Mouse (Mus musculus): Measurements from ENCODE around the gene Snx6. TPM values are rescaled to one million over a fixed set of nuclear protein-coding genes. Genes with fewer than 3 reads are reported as not detected.
A peak's percentile ranks its signal among the peaks of the same experiment; 100 is the strongest.

Snx6 gene
- total and polyA plus RNA-seq, 3 experiments = 67.3 to 155 (median 85.8) TPM

DNA sequence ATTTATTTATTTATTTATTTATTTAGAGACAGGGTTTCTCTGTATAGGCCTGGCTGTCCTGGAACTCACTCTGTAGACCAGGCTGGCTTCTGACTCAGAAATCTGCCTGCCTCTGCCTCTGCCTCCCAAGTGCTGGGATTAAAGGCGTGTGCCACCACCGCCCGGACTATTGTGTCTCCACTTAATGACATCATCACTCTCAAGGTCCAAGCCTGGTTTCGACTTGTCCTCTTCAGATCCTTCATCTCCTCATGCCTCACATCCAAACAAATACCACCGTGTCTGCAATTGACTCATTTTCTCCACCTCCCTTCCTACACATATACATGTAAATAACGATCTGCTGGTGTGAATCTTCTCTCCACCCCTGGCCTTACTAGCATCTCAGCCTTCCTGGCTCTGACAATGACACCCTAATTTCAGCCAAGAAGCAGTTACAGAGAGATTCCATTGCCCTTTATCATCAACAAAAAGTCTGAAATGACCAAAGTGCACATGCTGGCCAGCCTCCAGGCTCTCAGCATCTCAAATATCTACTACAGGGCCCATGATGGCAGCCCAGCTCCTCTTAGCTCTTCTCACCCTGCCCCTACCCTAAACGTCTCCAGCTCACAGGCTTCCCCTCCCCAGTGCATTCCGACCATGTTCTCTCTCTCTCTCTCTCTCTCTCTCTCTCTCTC is 1.2 kb upstream of the Snx6 start:
- dilution Hi-C loops (cut with MboI; ENCODE audit: extremely low pct_ligation_motif_present, extremely low pct_unique_long_range_greater_than_20kb, low sequenced_read_pairs) = no loop called here
- peaks cover 7 to 17% of the 10 kb centered on the region in 2 experiments for H3K4me1 ChIP-seq (ENCODE audit: control insufficient read depth in 1 of 2, insufficient read depth in 2 of 2)
- H3K4me3 ChIP-seq (replicated peaks in 1 of 3; ENCODE audit: low read depth in 2 of 3, low read length in 2 of 3, poor library complexity in 1 of 3) = no peak overlapping the region
- no peaks in the 10 kb centered on the region for H3K27me3 ChIP-seq (replicated peaks)
- H3K27ac ChIP-seq (ENCODE audit: insufficient read depth, low read depth) = no peak overlapping the region
- in situ Hi-C loops (cut with MboI; ENCODE audit: low pct_ligation_motif_present, low pct_unique_long_range_greater_than_20kb, low sequenced_read_pairs) = no loop called here
- no peak overlapping the region for H3K4me2 ChIP-seq (ENCODE audit: insufficient read depth, low read depth, poor library complexity, severe bottlenecking)
- peaks cover 3 to 15% of the 10 kb centered on the region in 2 experiments for H3K36me3 ChIP-seq (replicated peaks in 1 of 2; ENCODE audit: control insufficient read depth in 1 of 2, insufficient read depth in 1 of 2, low read length in 1 of 2)
- TF ChIP-seq SIN3A (IDR thresholded peaks at IDR 0.05; ENCODE audit: low read length) (no peak), JUND (conservative IDR thresholded peaks at IDR 0.05; ENCODE audit: low read depth, low read length) (no peak)
- no peak overlapping the region for H3K9ac ChIP-seq (ENCODE audit: insufficient read depth, low read depth)
- H3K9me3 ChIP-seq (replicated peaks; ENCODE audit: low read length) = no peaks in the 10 kb centered on the region
- no peak for DNase-seq (ENCODE audit: extremely low read depth)
- H3K79me2 ChIP-seq (replicated peaks; ENCODE audit: control insufficient read depth, extremely low read depth, insufficient read depth, poor library complexity, severe bottlenecking) = peaks cover 26% of the 10 kb centered on the region

DNA sequence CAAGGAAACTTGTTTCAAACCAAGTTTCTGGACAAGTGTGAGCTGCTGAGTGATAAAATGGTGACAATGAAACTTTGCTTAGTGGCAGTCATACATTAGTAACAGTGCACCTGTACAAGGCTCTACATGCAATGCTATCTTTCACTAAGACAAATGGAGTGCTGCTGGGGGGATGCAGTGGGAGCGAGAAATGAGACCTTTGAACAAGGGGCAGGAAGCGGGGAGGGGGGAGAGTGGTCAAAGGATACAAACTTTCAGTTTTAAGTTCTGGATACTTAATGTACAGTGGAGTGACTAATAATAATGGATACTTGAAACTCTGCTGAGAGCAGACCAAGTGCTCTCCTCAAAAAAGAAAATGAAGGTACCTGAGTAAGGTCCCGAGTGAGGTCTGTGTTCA is 1.1 kb downstream of the Snx6 start:
- Histone ChIP-seq H3K27ac (ENCODE audit: insufficient read depth, low read depth) (no peak overlapping the region), H3K4me3 (replicated peaks in 1 of 3; ENCODE audit: low read depth in 2 of 3, low read length in 2 of 3, poor library complexity in 1 of 3) (peak overlapping the region; percentile 14 to 96 (median 82)), H3K79me2 (replicated peaks; ENCODE audit: control insufficient read depth, extremely low read depth, insufficient read depth, poor library complexity, severe bottlenecking) (peaks cover 26% of the 10 kb centered on the region), H3K4me1 (ENCODE audit: control insufficient read depth in 1 of 2, insufficient read depth in 2 of 2) (peaks cover 7 to 26% of the 10 kb centered on the region in 2 experiments), H3K36me3 (replicated peaks in 1 of 2; ENCODE audit: control insufficient read depth in 1 of 2, insufficient read depth in 1 of 2, low read length in 1 of 2) (peaks cover 18 to 37% of the 10 kb centered on the region in 2 experiments), H3K4me2 (ENCODE audit: insufficient read depth, low read depth, poor library complexity, severe bottlenecking) (peak overlapping the region; percentile 84), H3K9ac (ENCODE audit: insufficient read depth, low read depth) (peak overlapping the region; percentile 100), H3K9me3 (replicated peaks; ENCODE audit: low read length) (no peaks in the 10 kb centered on the region), H3K27me3 (replicated peaks) (no peaks in the 10 kb centered on the region)
- in situ Hi-C loops (cut with MboI; ENCODE audit: low pct_ligation_motif_present, low pct_unique_long_range_greater_than_20kb, low sequenced_read_pairs) (no loop called here), dilution Hi-C loops (cut with MboI; ENCODE audit: extremely low pct_ligation_motif_present, extremely low pct_unique_long_range_greater_than_20kb, low sequenced_read_pairs) (no loop called here)
- no peak for DNase-seq (ENCODE audit: extremely low read depth)
- TF ChIP-seq SMC3 (IDR thresholded peaks at IDR 0.05; ENCODE audit: low read depth, low read length) (no peak), NELFE (IDR thresholded peaks at IDR 0.05; ENCODE audit: low read depth, low read length) (no peak), JUND (conservative IDR thresholded peaks at IDR 0.05; ENCODE audit: low read depth, low read length) (no peak), MXI1 (IDR thresholded peaks at IDR 0.05; ENCODE audit: low read depth, low read length) (no peak), ELF1 (IDR thresholded peaks at IDR 0.05; ENCODE audit: low read depth, low read length) (no peak), JUN (IDR thresholded peaks at IDR 0.05; ENCODE audit: insufficient read depth, low read depth, low read length) (no peak), ETS1 (conservative IDR thresholded peaks at IDR 0.05; ENCODE audit: low read depth, low read length) (no peak), CHD1 (IDR thresholded peaks at IDR 0.05; ENCODE audit: low read depth, low read length) (no peak), HCFC1 (IDR thresholded peaks at IDR 0.05; ENCODE audit: low read depth, low read length) (no peak), PAX5 (IDR thresholded peaks at IDR 0.05; ENCODE audit: low read length) (no peak)

DNA sequence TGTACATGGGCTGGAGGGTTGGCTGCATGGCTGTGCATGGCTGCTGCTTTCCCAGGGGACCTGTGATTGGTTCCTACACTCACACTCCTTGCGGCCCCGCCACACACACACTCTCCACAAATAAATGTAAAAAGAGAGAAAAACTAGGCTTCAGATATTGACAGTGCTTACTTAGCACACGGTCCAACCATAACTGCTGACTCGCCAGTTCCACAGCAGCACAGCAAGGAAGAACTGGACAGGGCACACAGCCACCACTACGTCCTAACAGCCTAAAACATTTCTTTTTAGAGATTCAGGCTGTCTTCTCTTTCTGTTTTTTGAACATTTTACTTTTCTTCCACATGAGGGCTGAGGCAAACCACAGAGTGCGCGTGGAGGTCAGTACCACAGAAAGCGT is 4.0 kb downstream of the Snx6 start:
- no peaks in the 10 kb centered on the region for H3K27me3 ChIP-seq (replicated peaks)
- peaks cover 7 to 29% of the 10 kb centered on the region in 2 experiments for H3K4me1 ChIP-seq (ENCODE audit: control insufficient read depth in 1 of 2, insufficient read depth in 2 of 2)
- H3K9me3 ChIP-seq (replicated peaks; ENCODE audit: low read length) = no peaks in the 10 kb centered on the region
- TF ChIP-seq MAFK (IDR thresholded peaks at IDR 0.05; ENCODE audit: insufficient replicate concordance, low read length) = peak; percentile 63; the same call in 1 of the 2 replicates
- TF ChIP-seq MYC (IDR thresholded peaks at IDR 0.05; ENCODE audit: low read depth, low read length) = no peak
- no peak for TF ChIP-seq RAD21 (IDR thresholded peaks at IDR 0.05; ENCODE audit: low read depth, low read length)
- no peak for DNase-seq (ENCODE audit: extremely low read depth)
- no peak overlapping the region for H3K4me2 ChIP-seq (ENCODE audit: insufficient read depth, low read depth, poor library complexity, severe bottlenecking)
- H3K9ac ChIP-seq (ENCODE audit: insufficient read depth, low read depth) = no peak overlapping the region
- no peak overlapping the region for H3K4me3 ChIP-seq (replicated peaks in 1 of 3; ENCODE audit: low read depth in 2 of 3, low read length in 2 of 3, poor library complexity in 1 of 3)
- peaks cover 26% of the 10 kb centered on the region for H3K79me2 ChIP-seq (replicated peaks; ENCODE audit: control insufficient read depth, extremely low read depth, insufficient read depth, poor library complexity, severe bottlenecking)
- dilution Hi-C loops (cut with MboI; ENCODE audit: extremely low pct_ligation_motif_present, extremely low pct_unique_long_range_greater_than_20kb, low sequenced_read_pairs) (no loop called here), in situ Hi-C loops (cut with MboI; ENCODE audit: low pct_ligation_motif_present, low pct_unique_long_range_greater_than_20kb, low sequenced_read_pairs) (no loop called here)
- H3K36me3 ChIP-seq (replicated peaks in 1 of 2; ENCODE audit: control insufficient read depth in 1 of 2, insufficient read depth in 1 of 2, low read length in 1 of 2) = peaks cover 25 to 53% of the 10 kb centered on the region in 2 experiments
- no peak overlapping the region for H3K27ac ChIP-seq (ENCODE audit: insufficient read depth, low read depth)
